Mouse (Mus musculus) kidney, postnatal 14 days (tissue): ENCODE results near the gene Slc7a8.
"Not testable (repeated sequence)": the region's sequence is repeated elsewhere in the genome, so short reads cannot be mapped to it uniquely, and the experiment has no call there.

Experiments
- DNase-seq: peaks from one replicate; pipeline ENCODE4 v3.0.0; 2022; ENCODE audit warnings: mixed read lengths

Gene Slc7a8

GRCm38 (mm10) chr14:54780084-54780483 lies 1.7 kb downstream of the Slc7a8 start:
- no peak for DNase-seq

GRCm38 (mm10) chr14:54777893-54778292 lies 3.9 kb downstream of the Slc7a8 start:
- no peak for DNase-seq

GRCm38 (mm10) chr14:54776768-54777167 lies 5.0 kb downstream of the Slc7a8 start:
- DNase-seq = no peak

GRCm38 (mm10) chr14:54775534-54776041 lies 6.2 kb downstream of the Slc7a8 start:
- DNase-seq = no peak

GRCm38 (mm10) chr14:54772333-54772856 lies 9.4 kb downstream of the Slc7a8 start:
- no peak for DNase-seq

GRCm38 (mm10) chr14:54770373-54770772 lies 11.4 kb downstream of the Slc7a8 start:
- DNase-seq = no peak

GRCm38 (mm10) chr14:54769068-54769425 lies 12.7 kb downstream of the Slc7a8 start:
- DNase-seq = no peak

GRCm38 (mm10) chr14:54768314-54769067 lies 13.3 kb downstream of the Slc7a8 start:
- no peak for DNase-seq

- not testable (repeated sequence) for DNase-seq
Observed at GRCm38 (mm10) chr14:54766937-54767336, 14.8 kb downstream of the Slc7a8 start.

GRCm38 (mm10) chr14:54756382-54756781 lies 25.4 kb downstream of the Slc7a8 start:
- peak; percentile 44 for DNase-seq

- DNase-seq = peak; percentile 78
Observed at GRCm38 (mm10) chr14:54754602-54755018, 27.1 kb downstream of the Slc7a8 start.

- DNase-seq = no peak
Observed at GRCm38 (mm10) chr14:54753986-54754601, 27.7 kb downstream of the Slc7a8 start.

GRCm38 (mm10) chr14:54752938-54753337 lies 28.8 kb downstream of the Slc7a8 start:
- no peak for DNase-seq

GRCm38 (mm10) chr14:54751768-54752167 lies 30.0 kb downstream of the Slc7a8 start:
- DNase-seq = no peak

- DNase-seq = peak; percentile 34
Observed at GRCm38 (mm10) chr14:54749238-54749637, 32.5 kb downstream of the Slc7a8 start.

- no peak for DNase-seq
Observed at GRCm38 (mm10) chr14:54747942-54748917, 33.5 kb downstream of the Slc7a8 start.

GRCm38 (mm10) chr14:54746038-54746437 lies 35.7 kb downstream of the Slc7a8 start:
- DNase-seq = no peak

GRCm38 (mm10) chr14:54744473-54744872 lies 37.3 kb downstream of the Slc7a8 start:
- DNase-seq = peak; percentile 33

GRCm38 (mm10) chr14:54742375-54742774 lies 39.4 kb downstream of the Slc7a8 start:
- DNase-seq = peak; percentile 83

- DNase-seq = no peak
Observed at GRCm38 (mm10) chr14:54741721-54742120, 40.0 kb downstream of the Slc7a8 start.

GRCm38 (mm10) chr14:54737634-54738033 lies 44.1 kb downstream of the Slc7a8 start:
- no peak for DNase-seq
